Mouse (Mus musculus) liver, embryonic 16.5 days (tissue): ENCODE measurements at regions not wholly inside any gene's neighbourhood (a gene's known extent, or its start where the extent isn't known, plus 50 kb on each side); places are given as distances from the start of the nearest gene placed in this dataset.

Source experiments
- ATAC-seq: fragments of 200-750 bp; cut with Nextera tagmentation; 2 replicates; pipeline ENCODE4 v1.8.0; 2017; ENCODE audit warnings: low read depth, mild to moderate bottlenecking, moderate number of reproducible peaks, moderate library complexity
- H3K27ac ChIP-seq: fragments of 300-500 bp; sonication (generic); 2 replicates; pipeline ENCODE4 v1.5.1; 2014; ENCODE audit warnings: mild to moderate bottlenecking, low read length
- H3K27me3 ChIP-seq: fragments of 300-500 bp; sonication (generic); 2 replicates; pipeline ENCODE4 v1.6.1; 2014; ENCODE audit warnings: low read depth, low read length, mixed read lengths; ENCODE audit not compliant: control insufficient read depth, insufficient read depth
- H3K36me3 ChIP-seq: fragments of 300-500 bp; sonication (generic); 2 replicates; pipeline ENCODE4 v1.6.1; 2014; ENCODE audit warnings: mild to moderate bottlenecking; ENCODE audit not compliant: control insufficient read depth, insufficient read depth
- H3K4me1 ChIP-seq: fragments of 300-500 bp; sonication (generic); 2 replicates; pipeline ENCODE4 v1.6.1; 2014; ENCODE audit warnings: low read depth, low read length, mixed read lengths; ENCODE audit not compliant: control insufficient read depth
- H3K4me2 ChIP-seq: fragments of 300-500 bp; sonication (generic); 2 replicates; pipeline ENCODE4 v1.6.1; 2014; ENCODE audit warnings: low read depth, low read length, mixed read lengths
- H3K4me3 ChIP-seq: fragments of 300-500 bp; sonication (generic); 2 replicates; pipeline ENCODE4 v1.5.1; 2014; ENCODE audit warnings: low read depth, mild to moderate bottlenecking, low read length
- H3K9ac ChIP-seq: fragments of 300-500 bp; sonication (generic); 2 replicates; pipeline ENCODE4 v1.6.1; 2014; ENCODE audit warnings: low read depth, low read length
- H3K9me3 ChIP-seq: fragments of 300-500 bp; sonication (generic); replicated peaks from 2 replicates; pipeline ENCODE4 v1.6.1; 2016; ENCODE audit warnings: low read length; ENCODE audit not compliant: control insufficient read depth
- WGBS: fragments of 180-500 bp; shearing (Covaris S2); extraction: QIAGEN DNeasy Blood & Tissue Kit; methylation state at CpG from one replicate; pipeline ENCODE4 v1.1.7; 2014; ENCODE audit not compliant: insufficient replicate concordance; 5-methylcytosine and 5-hydroxymethylcytosine counted together

DNA sequence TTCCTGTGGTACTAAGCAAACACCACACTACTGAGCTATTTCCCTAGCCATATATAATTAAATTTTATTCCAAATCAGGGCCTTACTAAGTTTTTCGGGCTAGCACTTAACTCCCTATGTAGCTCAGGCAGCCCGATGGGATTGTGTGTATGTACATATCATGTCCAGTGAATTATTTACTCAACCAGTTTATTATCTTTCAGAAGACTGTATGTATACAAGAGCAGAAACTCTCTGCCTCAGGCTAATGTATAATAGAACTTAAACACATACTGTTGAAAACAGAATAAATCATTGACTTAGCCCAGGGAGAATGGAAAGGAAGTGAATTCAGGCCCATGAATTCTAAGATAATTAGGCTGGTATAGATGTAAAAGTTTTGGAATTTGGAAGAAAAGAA, 74.1 kb upstream of the Gnai1 start:
- Histone ChIP-seq H3K4me2 (no peak overlapping the region), H3K9me3 (no peaks in the 10 kb centered on the region), H3K27ac (no peak overlapping the region), H3K4me3 (no peak overlapping the region), H3K4me1 (no peaks in the 10 kb centered on the region), H3K36me3 (no peaks in the 10 kb centered on the region), H3K27me3 (no peaks in the 10 kb centered on the region), H3K9ac (no peak overlapping the region)
- WGBS = 55% methylated on average over 2 of the region's 2 CpGs
- ATAC-seq = no peak

DNA sequence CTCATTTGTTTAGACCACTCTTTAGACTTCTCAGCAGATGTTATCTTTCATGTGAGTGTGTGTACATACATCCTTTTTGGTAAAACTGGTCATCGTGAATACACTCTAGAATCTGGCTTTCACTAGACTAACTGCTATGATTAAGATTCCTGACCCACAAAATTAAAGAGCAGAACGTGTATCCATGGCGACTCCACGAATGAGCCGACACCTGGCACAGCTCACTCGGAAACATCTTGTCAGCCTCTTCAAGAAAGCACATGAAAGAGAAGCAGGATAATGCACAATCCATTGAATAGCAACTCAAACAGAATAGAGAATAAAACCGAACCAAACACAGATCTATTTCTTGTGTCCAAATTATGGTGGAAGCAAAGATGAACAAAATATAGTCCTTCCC, 73.1 kb upstream of the Gnai1 start:
- WGBS = 59% methylated on average over 7 of the region's 7 CpGs
- no peak for ATAC-seq
- H3K4me1 ChIP-seq = no peaks in the 10 kb centered on the region
- no peaks in the 10 kb centered on the region for H3K36me3 ChIP-seq
- no peak overlapping the region for H3K4me2 ChIP-seq
- H3K4me3 ChIP-seq = no peak overlapping the region
- no peak overlapping the region for H3K9ac ChIP-seq
- no peak overlapping the region for H3K27ac ChIP-seq
- H3K9me3 ChIP-seq = no peaks in the 10 kb centered on the region
- H3K27me3 ChIP-seq = no peaks in the 10 kb centered on the region

DNA sequence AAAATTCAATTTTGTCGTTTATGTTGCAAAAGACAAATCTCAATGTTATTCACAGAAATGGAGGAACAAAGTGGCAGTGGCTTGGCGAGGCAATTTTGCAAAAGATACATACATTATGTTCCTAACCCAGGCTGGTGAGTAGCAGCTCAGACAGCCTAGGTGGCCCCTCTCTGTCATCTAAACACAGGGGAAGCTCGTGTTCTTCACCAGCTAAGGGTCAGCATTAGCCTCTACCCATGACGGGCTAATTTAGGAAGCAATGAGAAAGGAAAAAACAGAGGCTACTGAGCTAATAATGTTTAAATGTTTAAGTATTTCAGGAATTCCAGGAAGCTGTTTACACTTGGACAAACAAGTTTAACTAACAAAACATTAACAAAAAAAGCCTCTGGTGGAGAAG, 64.9 kb upstream of the Gnai1 start:
- WGBS = 40% methylated on average over 4 of the region's 4 CpGs
- Histone ChIP-seq H3K27ac (no peak overlapping the region), H3K4me2 (no peak overlapping the region), H3K4me1 (no peaks in the 10 kb centered on the region), H3K9me3 (no peaks in the 10 kb centered on the region), H3K4me3 (no peak overlapping the region), H3K9ac (no peak overlapping the region), H3K36me3 (no peaks in the 10 kb centered on the region), H3K27me3 (no peaks in the 10 kb centered on the region)
- ATAC-seq = no peak

DNA sequence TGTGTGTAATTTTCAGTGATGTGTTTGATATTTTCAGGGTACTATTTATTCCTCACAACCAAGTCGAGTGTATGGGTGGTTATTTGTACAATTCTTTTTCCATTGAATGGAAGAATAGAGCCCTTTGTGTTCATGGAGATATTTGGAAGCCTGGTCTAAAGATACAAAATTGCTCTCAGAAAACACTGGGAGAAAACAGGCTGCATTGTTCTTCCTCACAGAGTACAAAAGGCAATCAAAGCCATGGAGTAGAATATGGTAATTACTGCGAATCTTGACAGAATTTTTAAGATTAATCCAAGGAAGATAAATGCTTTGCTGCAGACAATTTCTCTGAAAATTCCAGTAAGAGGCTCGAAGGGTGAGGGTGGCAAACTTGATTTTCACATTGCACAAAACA, 54.7 kb upstream of the Gnai1 start:
- 36% methylated on average over 3 of the region's 3 CpGs for WGBS
- Histone ChIP-seq H3K4me1 (no peaks in the 10 kb centered on the region), H3K9ac (no peak overlapping the region), H3K27ac (no peak overlapping the region), H3K9me3 (no peaks in the 10 kb centered on the region), H3K4me2 (no peak overlapping the region), H3K36me3 (no peaks in the 10 kb centered on the region), H3K27me3 (no peaks in the 10 kb centered on the region), H3K4me3 (no peak overlapping the region)
- ATAC-seq = no peak
